Mouse (Mus musculus) C2C12 (cell line): ENCODE measurements around the gene Slco4a1. TPM values are rescaled to one million over a fixed set of nuclear protein-coding genes. Genes with fewer than 3 reads are reported as not detected.

ENCODE experiments used
- H3K27me3 ChIP-seq: one replicate; pipeline ENCODE4 v1.6.1; 2011; ENCODE audit not compliant: control insufficient read depth, insufficient read depth, insufficient read length
- H3K36me3 ChIP-seq: one replicate; pipeline ENCODE4 v1.6.1; 2011; ENCODE audit not compliant: control insufficient read depth, insufficient read depth
- H3K4me3 ChIP-seq: one replicate; pipeline ENCODE4 v1.5.1; 2011; ENCODE audit warnings: mild to moderate bottlenecking, control low read depth; ENCODE audit not compliant: poor library complexity, insufficient read depth, severe bottlenecking
- H3K79me2 ChIP-seq: one replicate; pipeline ENCODE4 v1.6.1; 2011; ENCODE audit not compliant: control insufficient read depth, insufficient read depth
- H3K79me3 ChIP-seq: one replicate; pipeline ENCODE4 v1.6.1; 2011; ENCODE audit warnings: low read depth, control low read depth
- H3ac ChIP-seq: one replicate; pipeline ENCODE3; 2011; ENCODE audit warnings: low read depth; ENCODE audit not compliant: control insufficient read depth, insufficient read length
- CEBPB ChIP-seq: IDR thresholded peaks from one replicate; pipeline ENCODE4 v1.6.1; 2011; ENCODE audit warnings: low read depth, mild to moderate bottlenecking, control low read depth, moderate library complexity
- CTCF ChIP-seq: IDR thresholded peaks from one replicate; pipeline ENCODE4 v1.5.1; 2011; ENCODE audit not compliant: control insufficient read depth, insufficient read depth, insufficient read length
- FOSL1 ChIP-seq: IDR thresholded peaks from one replicate; pipeline ENCODE4 v1.8.0; 2011; ENCODE audit warnings: mild to moderate bottlenecking, low read length; ENCODE audit not compliant: poor library complexity, insufficient read depth, severe bottlenecking
- MAX ChIP-seq: IDR thresholded peaks from one replicate; pipeline ENCODE4 v1.6.1; 2011; ENCODE audit warnings: mild to moderate bottlenecking, control low read depth
- MYOD1 ChIP-seq: IDR thresholded peaks from one replicate; pipeline ENCODE4 v1.6.1; 2011; ENCODE audit warnings: low read depth; ENCODE audit not compliant: control insufficient read depth, insufficient read length
- MYOG ChIP-seq: IDR thresholded peaks from one replicate; pipeline ENCODE4 v1.6.1; 2011; ENCODE audit not compliant: control insufficient read depth, insufficient read length; ENCODE audit errors: extremely low read depth
- USF1 ChIP-seq: IDR thresholded peaks from one replicate; pipeline ENCODE4 v1.6.1; 2011; ENCODE audit warnings: low read depth, mild to moderate bottlenecking, control low read depth, moderate library complexity
- polyA plus RNA-seq: library from polyadenylated mRNA; unstranded; fragments of >200 nt; fragmentation: generic; extraction: Trizol; gene quantifications from one replicate; pipeline ENCODE4 v1.2.1, GENCODE M21; 2012; ENCODE audit warnings: missing spikeins

Gene Slco4a1
- polyA plus RNA-seq, 1 experiment: 7.4 TPM

GRCm38 (mm10) chr2:180484882-180485281 lies 28.8 kb downstream of the Slco4a1 start:
- no peak for TF ChIP-seq MYOD1
- no peak for TF ChIP-seq USF1
- TF ChIP-seq FOSL1: no peak
- TF ChIP-seq CEBPB: no peak
- no peak for TF ChIP-seq MAX
- no peak for TF ChIP-seq MYOG
- TF ChIP-seq CTCF: no peak
- Histone ChIP-seq H3K79me2 (no peaks in the 10 kb centered on the region), H3ac (no peak overlapping the region), H3K79me3 (no peaks in the 10 kb centered on the region), H3K36me3 (no peaks in the 10 kb centered on the region), H3K27me3 (peaks cover 67% of the 10 kb centered on the region), H3K4me3 (no peak overlapping the region)

GRCm38 (mm10) chr2:180485306-180485705 lies 29.3 kb downstream of the Slco4a1 start:
- Histone ChIP-seq H3K4me3 (no peak overlapping the region), H3K79me2 (no peaks in the 10 kb centered on the region), H3ac (no peak overlapping the region), H3K79me3 (no peaks in the 10 kb centered on the region), H3K27me3 (peaks cover 66% of the 10 kb centered on the region), H3K36me3 (no peaks in the 10 kb centered on the region)
- TF ChIP-seq MAX (no peak), CTCF (no peak), CEBPB (no peak), MYOG (no peak), USF1 (no peak), FOSL1 (no peak), MYOD1 (no peak)

GRCm38 (mm10) chr2:180488210-180488751 lies 32.2 kb downstream of the Slco4a1 start:
- Histone ChIP-seq H3K27me3 (peaks cover 63% of the 10 kb centered on the region), H3K79me2 (no peaks in the 10 kb centered on the region), H3ac (no peak overlapping the region), H3K36me3 (no peaks in the 10 kb centered on the region), H3K79me3 (no peaks in the 10 kb centered on the region), H3K4me3 (no peak overlapping the region)
- TF ChIP-seq MYOD1 (no peak), CEBPB (no peak), MAX (no peak), CTCF (no peak), FOSL1 (no peak), MYOG (no peak), USF1 (no peak)

GRCm38 (mm10) chr2:180495906-180496305 lies 39.9 kb downstream of the Slco4a1 start:
- H3K4me3 ChIP-seq: no peak overlapping the region
- no peaks in the 10 kb centered on the region for H3K79me3 ChIP-seq
- peaks cover 76% of the 10 kb centered on the region for H3K27me3 ChIP-seq
- H3K36me3 ChIP-seq: no peaks in the 10 kb centered on the region
- H3K79me2 ChIP-seq: no peaks in the 10 kb centered on the region
- H3ac ChIP-seq: no peak overlapping the region
- TF ChIP-seq MAX (no peak), USF1 (no peak), FOSL1 (no peak)

- Histone ChIP-seq H3ac (no peak within 1 kb of the TSS), H3K27me3 (peaks cover 75% of the 10 kb centered on the region), H3K36me3 (no peaks in the 10 kb centered on the region), H3K79me3 (no peaks in the 10 kb centered on the region), H3K79me2 (no peaks in the 10 kb centered on the region), H3K4me3 (no peak within 1 kb of the TSS)
- TF ChIP-seq FOSL1: no peak
Measured at GRCm38 (mm10) chr2:180499741-180500140, 43.7 kb downstream of the Slco4a1 start, which contains the start of gene Ntsr1. Gene Ntsr1 (plus strand): TSS chr2:180499976.

GRCm38 (mm10) chr2:180500726-180501125 lies 44.7 kb downstream of the Slco4a1 start:
- TF ChIP-seq USF1 (no peak), MYOG (no peak), CEBPB (no peak), FOSL1 (no peak), MAX (no peak), CTCF (no peak)
- no peaks in the 10 kb centered on the region for H3K79me2 ChIP-seq
- no peak overlapping the region for H3K4me3 ChIP-seq
- no peaks in the 10 kb centered on the region for H3K79me3 ChIP-seq
- peaks cover 76% of the 10 kb centered on the region for H3K27me3 ChIP-seq
- no peak overlapping the region for H3ac ChIP-seq
- no peaks in the 10 kb centered on the region for H3K36me3 ChIP-seq
